Mouse (Mus musculus) bone marrow macrophage, adult 2 months (primary cell): ENCODE measurements around the gene Nsg2.

Experiments used
- CTCF ChIP-seq: IDR thresholded peaks from 2 replicates; pipeline ENCODE4 v1.5.1; 2012; ENCODE audit warnings: low read depth, mild to moderate bottlenecking, low read length, moderate library complexity
- POLR2A ChIP-seq: IDR thresholded peaks from 2 replicates; pipeline ENCODE4 v1.6.1; 2012; ENCODE audit warnings: mild to moderate bottlenecking, low read depth, low read length, borderline replicate concordance

DNA sequence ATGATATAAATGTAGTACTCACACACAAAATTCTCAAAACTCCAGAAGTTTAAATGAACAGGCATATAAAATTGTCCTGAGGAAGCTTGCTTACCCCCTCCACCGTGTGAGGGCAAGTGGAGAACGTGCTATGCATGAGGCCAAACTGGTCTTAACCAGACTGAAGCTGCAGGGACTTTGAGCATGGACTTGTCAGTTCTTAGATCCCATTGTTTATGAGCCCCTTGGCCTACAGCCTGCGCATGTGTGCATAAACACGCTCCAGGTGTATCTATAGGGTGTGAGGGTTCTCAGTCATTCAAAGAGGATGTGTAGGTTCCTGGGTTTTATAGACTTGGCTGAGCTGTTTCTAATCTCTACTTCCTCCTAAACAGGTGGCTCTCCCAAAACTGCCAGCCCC, 31.1 kb downstream of the Nsg2 start:
- TF ChIP-seq POLR2A, result no peak
- TF ChIP-seq CTCF, result no peak
